ENCODE assay signal across 18 mouse cellular contexts in genomic region chr14:117603837-117604236, GRCm38 (mm10).
"Had no signal": no experiment of that assay in that cellular context is flagged by ENCODE, and none has a peak within 500 bp of the region (broad histone marks: within the 10 kb centered on the region; RNA-seq: fewer than 3 reads in every experiment).

No protein-coding gene starts in this region.

- DNase-seq: liver, postnatal 0 days; lung, adult 2 months; lung, postnatal 14 days; lung, postnatal 36 days; right cerebral cortex, postnatal 14 days; thymus, adult 2 months; thymus, postnatal 25 days; thymus, postnatal 4 days had no signal

- H3K27me3 ChIP-seq: lung, embryonic 15.5 days; megakaryocyte, embryonic 14.5 days; midbrain, embryonic 13.5 days; midbrain, embryonic 15.5 days; neural tube, embryonic 13.5 days; stomach, embryonic 15.5 days had no signal

- H3K4me2 ChIP-seq: lung, embryonic 15.5 days; midbrain, embryonic 11.5 days; midbrain, embryonic 13.5 days; midbrain, embryonic 15.5 days; neural tube, embryonic 13.5 days; stomach, embryonic 15.5 days had no signal

- H3K9me3 ChIP-seq: lung, embryonic 15.5 days; midbrain, embryonic 13.5 days; midbrain, embryonic 15.5 days; neural tube, embryonic 13.5 days; stomach, embryonic 15.5 days had no signal

- H3K36me3 ChIP-seq: lung, embryonic 15.5 days; midbrain, embryonic 13.5 days; midbrain, embryonic 15.5 days; neural tube, embryonic 13.5 days; stomach, embryonic 15.5 days had no signal

- H3K27ac ChIP-seq: lung, embryonic 15.5 days; macrophage; midbrain, embryonic 13.5 days; midbrain, embryonic 15.5 days; neural tube, embryonic 13.5 days; stomach, embryonic 15.5 days; stomach, postnatal 0 days had no signal

- H3K9ac ChIP-seq: liver, postnatal 0 days; lung, embryonic 15.5 days; midbrain, embryonic 13.5 days; midbrain, embryonic 15.5 days; neural tube, embryonic 13.5 days; stomach, embryonic 15.5 days had no signal

- H3K4me1 ChIP-seq: lung, embryonic 15.5 days; megakaryocyte, embryonic 14.5 days; stomach, embryonic 15.5 days had no signal

- H3K4me3 ChIP-seq: lung, embryonic 15.5 days; megakaryocyte, embryonic 14.5 days; midbrain, embryonic 13.5 days; midbrain, embryonic 15.5 days; neural tube, embryonic 13.5 days; stomach, embryonic 15.5 days had no signal

- ATAC-seq: liver, postnatal 0 days; lung, postnatal 0 days; midbrain, embryonic 13.5 days; midbrain, embryonic 15.5 days had no signal
